15 mouse cellular contexts compared by ENCODE assay signal in genomic region chr11:19774010-19774409, GRCm38 (mm10).
A peak's percentile ranks its signal among the peaks of the same experiment; 100 is the strongest.
DNase-seq lines count a peak whose midpoint lies in the region; ATAC-seq lines count a peak whose summit lies in the region.
"Had no signal": no experiment of that assay in that cellular context is flagged by ENCODE, and none has a peak within 500 bp of the region (broad histone marks: within the 10 kb centered on the region; RNA-seq: fewer than 3 reads in every experiment).

No protein-coding gene starts in this region.

- no peak for DNase-seq in embryonic facial prominence, embryonic 10.5 days (ENCODE audit: low spot score)
- peak; percentile 34 for DNase-seq in retina, postnatal 1 day
- no peak for DNase-seq in retina, embryonic 14.5 days (ENCODE audit: low spot score)
- DNase-seq in frontal cortex, postnatal 14 days (ENCODE audit: low spot score in 2 of 2), result no peak
- no peak for DNase-seq in kidney, adult 9 months
- no peak for DNase-seq in layer of hippocampus, postnatal 25 days (ENCODE audit: extremely low spot score in 1 of 2, low spot score in 1 of 2)
- DNase-seq: gastrocnemius, postnatal 36 days; kidney, postnatal 25 days; lung, postnatal 14 days; thymus, postnatal 4 days had no signal

- ATAC-seq in embryonic facial prominence, embryonic 13.5 days (ENCODE audit: insufficient number of reproducible peaks, insufficient read depth, low FRiP score, low TSS enrichment, low read depth), result no peak
- peak; percentile 88 for ATAC-seq in limb, embryonic 12.5 days (ENCODE audit: insufficient number of reproducible peaks, insufficient read depth, low FRiP score, low TSS enrichment, low read depth)
- ATAC-seq: intestine, embryonic 15.5 days had no signal

- H3K4me3 ChIP-seq in embryonic facial prominence, embryonic 13.5 days, result no peak overlapping the region
- H3K4me3 ChIP-seq in embryonic facial prominence, embryonic 10.5 days, result no peak overlapping the region
- H3K4me3 ChIP-seq in limb, embryonic 12.5 days (replicated peaks), result no peak overlapping the region
- H3K4me3 ChIP-seq: intestine, embryonic 15.5 days had no signal

- H3K36me3 ChIP-seq in embryonic facial prominence, embryonic 13.5 days, result no peaks in the 10 kb centered on the region
- no peaks in the 10 kb centered on the region for H3K36me3 ChIP-seq in embryonic facial prominence, embryonic 10.5 days (replicated peaks)
- H3K36me3 ChIP-seq in limb, embryonic 12.5 days, result no peaks in the 10 kb centered on the region
- H3K36me3 ChIP-seq: G1E; intestine, embryonic 15.5 days had no signal

- H3K27me3 ChIP-seq in embryonic facial prominence, embryonic 13.5 days, result no peaks in the 10 kb centered on the region
- H3K27me3 ChIP-seq in embryonic facial prominence, embryonic 10.5 days (replicated peaks; ENCODE audit: low read depth, poor library complexity, severe bottlenecking), result no peaks in the 10 kb centered on the region
- peaks cover 34% of the 10 kb centered on the region for H3K27me3 ChIP-seq in limb, embryonic 12.5 days
- H3K27me3 ChIP-seq: intestine, embryonic 15.5 days had no signal

- H3K27ac ChIP-seq in embryonic facial prominence, embryonic 13.5 days, result peak overlapping the region; percentile 57
- H3K27ac ChIP-seq in embryonic facial prominence, embryonic 10.5 days (replicated peaks), result no peak overlapping the region
- peak overlapping the region; percentile 67 for H3K27ac ChIP-seq in limb, embryonic 12.5 days
- H3K27ac ChIP-seq: intestine, embryonic 15.5 days; liver, embryonic 14.5 days had no signal

- no peaks in the 10 kb centered on the region for H3K9me3 ChIP-seq in embryonic facial prominence, embryonic 13.5 days
- H3K9me3 ChIP-seq in embryonic facial prominence, embryonic 10.5 days, result no peaks in the 10 kb centered on the region
- H3K9me3 ChIP-seq in limb, embryonic 12.5 days, result no peaks in the 10 kb centered on the region
- H3K9me3 ChIP-seq: G1E; intestine, embryonic 15.5 days had no signal

- H3K4me1 ChIP-seq in embryonic facial prominence, embryonic 13.5 days, result peaks cover 23% of the 10 kb centered on the region
- no peaks in the 10 kb centered on the region for H3K4me1 ChIP-seq in embryonic facial prominence, embryonic 10.5 days
- peaks cover 27% of the 10 kb centered on the region for H3K4me1 ChIP-seq in limb, embryonic 12.5 days (replicated peaks)
- H3K4me1 ChIP-seq: intestine, embryonic 15.5 days had no signal

- peak overlapping the region; percentile 14 for H3K4me2 ChIP-seq in embryonic facial prominence, embryonic 13.5 days
- H3K4me2 ChIP-seq in limb, embryonic 12.5 days, result 0 out of 2 replicates have a peak overlapping the region, but pooled peaks have one; percentile 15
- H3K4me2 ChIP-seq: intestine, embryonic 15.5 days had no signal

- WGBS in embryonic facial prominence, embryonic 13.5 days, result 17% methylated on average over 9 of the region's 9 CpGs
- WGBS in embryonic facial prominence, embryonic 10.5 days, result 44% methylated on average over 9 of the region's 9 CpGs
- WGBS in limb, embryonic 12.5 days, result 20% methylated on average over 9 of the region's 9 CpGs

- no peak overlapping the region for H3K9ac ChIP-seq in embryonic facial prominence, embryonic 13.5 days
- H3K9ac ChIP-seq in limb, embryonic 12.5 days (replicated peaks), result no peak overlapping the region
- H3K9ac ChIP-seq: intestine, embryonic 15.5 days; liver, embryonic 14.5 days had no signal
